Mouse (Mus musculus) bone marrow macrophage, adult 2 months (primary cell): ENCODE data around the gene Brsk1.

Source experiments
- CTCF ChIP-seq: IDR thresholded peaks from 2 replicates; pipeline ENCODE4 v1.5.1; 2012; ENCODE audit warnings: low read depth, mild to moderate bottlenecking, low read length, moderate library complexity
- POLR2A ChIP-seq: IDR thresholded peaks from 2 replicates; pipeline ENCODE4 v1.6.1; 2012; ENCODE audit warnings: mild to moderate bottlenecking, low read depth, low read length, borderline replicate concordance

DNA sequence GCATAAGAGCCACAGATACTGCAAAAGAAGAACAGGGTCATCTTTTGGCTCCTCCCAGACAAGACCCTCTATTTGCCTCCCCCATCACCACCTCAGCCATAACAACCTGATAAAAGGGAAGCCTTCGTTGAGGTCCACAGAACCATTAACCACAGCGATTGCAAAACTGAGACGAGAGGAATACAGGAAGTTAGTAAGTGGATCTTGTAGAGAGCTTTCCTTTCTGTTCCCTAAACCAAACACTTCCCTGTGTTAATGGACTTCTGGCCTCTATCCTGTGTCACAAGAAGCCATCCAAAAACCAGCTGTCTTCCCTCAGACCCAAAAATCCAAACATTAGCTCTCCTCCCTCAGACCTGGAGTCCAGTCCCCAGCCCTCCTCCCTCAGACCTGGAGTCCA, 34.0 kb downstream of the Brsk1 start:
- no peak for TF ChIP-seq POLR2A
- TF ChIP-seq CTCF, result no peak
